Mouse (Mus musculus) layer of hippocampus, postnatal 25 days (tissue): ENCODE results near the gene Etv2. TPM values are rescaled to one million over a fixed set of nuclear protein-coding genes. Genes with fewer than 3 reads are reported as not detected.
A peak's percentile ranks its signal among the peaks of the same experiment; 100 is the strongest.

Experiments used
- DNase-seq, 2 experiments: peaks; one replicate each; pipeline ENCODE4 v3.0.0; 2022; ENCODE audit warnings: mixed read lengths in 2 of 2, low spot score in 1 of 2; ENCODE audit errors: extremely low spot score in 1 of 2
- total RNA-seq, 2 experiments: library from RNA; stranded (reverse); gene quantifications; 2 replicates each; pipeline ENCODE4 v1.2.3; 2021

Gene Etv2
- total RNA-seq, 2 experiments from 2014 or later = not detected

DNA sequence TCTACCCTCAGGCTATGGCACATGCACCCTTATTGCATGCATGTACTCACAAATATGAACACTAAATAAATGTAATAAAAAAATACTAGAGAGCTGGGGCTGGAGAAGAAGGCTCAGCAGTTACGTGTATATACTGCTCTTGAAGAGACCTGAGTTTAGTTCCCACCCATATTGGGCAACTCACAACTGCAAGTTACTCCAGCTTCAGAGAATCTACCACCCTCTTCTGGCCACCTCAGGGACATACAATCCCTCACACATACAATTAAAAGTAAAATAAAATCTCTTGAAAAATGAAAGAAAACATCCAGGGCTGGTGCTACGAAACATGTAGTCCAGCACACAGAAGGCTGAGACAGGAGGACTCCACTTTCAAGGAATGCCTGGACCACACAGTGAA is 21.2 kb downstream of the Etv2 start:
- DNase-seq = no peak

DNA sequence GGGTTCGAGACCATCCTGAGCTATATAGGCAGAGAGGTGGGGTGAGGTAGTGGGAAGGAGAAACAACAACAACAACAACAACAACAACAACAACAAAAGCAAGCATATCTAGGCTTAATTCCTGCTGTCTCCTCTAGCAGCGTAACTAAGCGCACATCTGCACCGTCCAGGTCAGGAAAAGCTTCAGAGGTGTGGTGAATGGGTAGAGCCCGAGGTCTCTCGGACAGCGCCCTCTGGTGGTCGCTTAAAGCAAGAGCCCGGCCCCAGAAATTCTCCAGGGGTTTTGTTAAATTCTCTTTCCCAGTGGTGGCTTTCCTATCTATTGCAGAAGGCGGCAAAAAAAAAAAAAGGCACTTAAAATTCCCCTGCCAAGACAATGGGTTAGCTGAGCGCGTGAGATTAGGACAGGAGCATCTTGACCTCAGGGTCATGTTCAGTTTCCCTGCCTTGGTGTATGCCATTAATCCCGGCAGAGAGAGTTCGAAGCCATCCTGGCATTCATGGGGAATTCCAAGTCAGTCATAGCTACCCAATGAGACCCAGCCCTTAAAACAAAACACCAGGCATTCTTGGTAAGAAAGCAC is 22.0 kb downstream of the Etv2 start:
- peak; percentile 34 to 58 for DNase-seq

DNA sequence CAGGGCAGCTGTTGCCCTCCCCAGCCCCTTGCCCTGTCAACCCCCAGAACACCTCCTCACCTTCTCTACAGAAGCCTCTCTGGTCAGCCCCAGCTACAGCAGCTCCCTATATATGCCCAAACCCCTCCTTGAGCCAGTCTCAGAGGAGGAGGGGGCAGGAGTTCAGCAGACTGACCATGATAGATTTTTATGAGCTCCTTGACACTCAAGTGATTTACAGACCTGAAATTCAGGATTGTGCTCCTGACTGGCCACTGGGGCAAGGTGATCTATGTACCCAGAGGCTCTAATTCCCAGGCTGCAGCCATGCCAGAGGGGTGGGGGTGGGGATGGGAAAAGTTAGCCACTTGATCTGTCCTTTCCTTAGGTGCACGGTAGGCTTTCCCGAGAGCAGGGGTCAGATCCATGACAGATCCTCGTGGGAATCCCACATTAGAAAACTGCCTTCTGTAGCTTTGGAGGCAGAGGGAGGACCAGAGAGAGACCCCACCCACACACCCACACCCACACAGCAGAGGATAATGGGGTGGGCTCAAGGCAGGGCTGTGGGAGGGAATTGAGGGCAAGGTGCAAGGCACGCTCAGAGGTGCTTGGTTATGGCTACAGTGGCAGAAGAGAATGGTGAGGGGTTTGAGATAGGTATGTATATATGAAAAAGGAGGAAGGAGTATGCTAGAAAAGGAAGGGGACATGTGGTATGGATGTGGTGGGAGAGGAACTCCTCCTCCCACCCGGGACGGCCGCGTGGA is 22.8 kb downstream of the Etv2 start, which contains the start of gene Upk1a:
Gene Upk1a (minus strand): TSS at position 194 of the 749 bp plus-strand sequence.
- no peak for DNase-seq

DNA sequence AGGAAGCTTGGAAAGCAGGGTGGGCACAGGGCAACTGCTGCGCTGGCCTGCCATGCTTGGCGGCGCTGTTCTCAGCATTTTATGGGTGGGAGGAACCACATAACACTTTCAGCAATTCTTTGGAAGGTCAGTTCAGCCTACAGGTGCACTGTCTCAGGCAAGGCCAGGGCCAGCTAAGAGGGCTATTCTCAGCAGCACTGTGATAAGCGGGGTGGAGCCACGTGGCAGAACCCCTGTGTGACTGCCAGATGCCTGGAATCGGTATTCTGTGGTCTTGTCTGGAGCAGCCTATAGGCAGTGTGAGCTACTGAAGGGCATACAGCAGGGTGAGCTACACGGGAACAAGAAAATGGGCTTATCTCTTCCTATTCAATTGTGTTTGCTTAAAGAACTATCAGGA is 25.6 kb downstream of the Etv2 start:
- no peak for DNase-seq

DNA sequence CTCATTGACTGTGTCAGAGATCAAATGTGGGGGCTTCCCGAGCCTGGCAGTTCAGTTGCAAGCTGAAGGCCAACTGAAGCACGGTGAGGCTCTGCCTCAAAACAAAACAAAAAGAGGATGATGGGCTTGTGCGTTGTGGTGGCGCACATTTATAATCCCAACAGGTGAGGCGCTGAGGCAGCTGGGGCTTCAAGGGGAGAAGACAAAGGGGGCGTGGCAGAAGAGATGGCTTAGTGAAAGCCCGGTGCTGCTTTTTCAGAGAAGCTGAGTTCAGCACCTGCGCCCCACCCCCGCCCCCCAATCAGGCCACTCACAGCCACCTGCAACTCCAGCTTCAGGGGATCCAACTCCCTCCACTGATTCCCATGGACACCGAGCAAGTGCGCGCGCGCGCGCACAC is 27.2 kb downstream of the Etv2 start:
- no peak for DNase-seq

DNA sequence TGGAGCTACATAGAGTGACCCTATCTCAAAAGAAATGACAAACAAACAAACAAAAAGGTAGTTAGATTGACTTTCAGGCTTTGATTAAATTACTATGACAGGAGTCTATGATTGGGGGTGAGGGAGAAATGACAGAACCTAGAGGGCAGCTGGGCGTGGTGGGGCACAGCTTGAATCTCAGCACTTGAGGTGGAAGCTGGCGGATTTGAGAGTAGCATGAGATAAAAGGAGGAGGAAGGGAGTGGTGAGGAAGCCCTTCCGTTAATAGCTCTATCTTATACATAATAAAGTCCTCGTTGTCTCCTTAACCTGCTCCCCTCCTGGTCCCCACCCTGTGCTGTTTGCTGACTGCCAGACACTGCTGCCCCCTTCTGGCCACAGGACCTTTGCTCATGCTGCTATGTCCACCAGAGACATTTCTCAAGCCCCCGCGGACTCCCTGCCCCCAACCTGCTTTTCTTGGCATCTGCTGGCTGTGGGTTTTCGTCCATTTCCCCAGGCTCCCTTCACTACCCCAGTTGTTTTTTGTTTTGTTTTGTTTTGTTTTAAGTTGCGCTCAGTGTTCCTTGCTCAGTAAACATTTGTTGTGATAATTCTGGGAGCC is 27.8 kb downstream of the Etv2 start:
- DNase-seq = peak in 1 of 2 experiments; percentile 43

DNA sequence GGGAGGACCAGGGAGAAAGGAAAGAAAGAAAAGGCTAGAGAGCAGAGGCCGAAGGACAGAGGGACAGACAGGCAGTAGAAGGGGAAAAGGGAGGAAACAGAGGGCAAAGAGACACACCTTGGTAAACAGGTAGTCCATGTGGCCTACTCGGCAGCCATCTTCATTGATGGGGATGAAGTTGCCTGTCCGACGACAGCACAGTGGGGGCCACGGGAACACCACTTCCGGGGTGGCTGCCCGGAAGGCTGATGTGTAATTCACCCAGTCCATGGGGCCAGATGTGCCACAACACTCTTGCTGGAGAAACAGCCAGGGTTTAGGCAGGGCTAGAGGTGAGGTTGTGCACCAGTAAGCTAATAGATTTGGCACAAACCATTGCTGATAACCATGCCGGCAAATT is 30.7 kb downstream of the Etv2 start:
- DNase-seq = no peak

DNA sequence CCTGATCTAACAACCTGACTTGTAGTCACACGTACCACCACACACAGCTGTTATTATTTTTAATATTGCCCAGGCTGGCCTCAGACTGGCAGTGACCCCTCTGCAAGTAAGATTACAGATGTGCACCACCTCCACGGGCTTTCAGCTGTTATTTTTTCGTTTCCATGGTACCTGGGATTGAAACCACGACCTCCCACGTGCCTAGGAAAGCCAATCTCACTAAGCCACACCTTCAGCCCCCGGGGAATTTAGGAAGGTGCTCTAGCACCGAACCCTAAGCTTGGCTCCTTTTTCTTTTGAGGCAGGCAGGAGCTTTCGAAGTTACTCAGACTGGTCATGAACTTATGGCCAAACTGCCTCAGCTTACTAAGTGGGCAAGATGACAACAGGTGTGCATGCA is 31.2 kb downstream of the Etv2 start:
- no peak for DNase-seq

DNA sequence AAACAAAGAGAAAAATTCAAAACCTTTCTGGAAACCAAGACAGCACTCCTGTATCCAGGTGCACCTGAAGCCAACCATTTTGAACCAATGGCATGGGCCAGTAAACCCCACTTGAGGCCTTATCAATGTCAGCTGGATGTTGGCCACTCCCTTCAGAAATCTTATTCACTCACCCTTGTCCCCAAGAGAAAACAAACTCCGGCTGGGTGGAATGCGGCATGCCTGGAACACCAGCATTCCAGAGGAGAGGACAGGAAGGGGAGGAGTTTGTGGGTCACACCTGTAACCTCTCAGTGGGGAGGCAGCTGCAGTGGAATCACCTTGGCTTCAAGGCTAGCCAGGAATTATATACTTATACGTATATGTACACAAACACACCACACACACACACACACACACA is 33.1 kb downstream of the Etv2 start:
- DNase-seq = no peak

DNA sequence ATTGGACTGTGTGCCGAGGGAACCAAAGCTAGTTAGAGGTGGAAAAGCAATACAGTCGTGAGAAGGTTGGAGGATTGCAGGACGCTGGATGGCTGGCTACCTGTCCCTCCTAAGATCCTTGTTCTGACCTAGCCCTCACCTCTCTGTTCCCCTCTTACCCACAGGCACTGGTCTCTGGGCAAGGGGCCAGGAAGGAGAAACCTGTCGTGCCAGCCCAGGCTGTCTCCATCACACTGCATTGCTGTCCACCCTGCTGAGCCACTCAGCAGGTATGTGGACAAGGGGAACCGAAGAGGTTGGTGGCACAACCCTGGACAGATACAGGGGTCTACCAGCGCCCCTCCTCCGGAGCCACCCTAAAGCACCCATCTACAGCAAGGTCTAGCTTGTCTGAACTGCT is 35.0 kb downstream of the Etv2 start:
- no peak for DNase-seq

DNA sequence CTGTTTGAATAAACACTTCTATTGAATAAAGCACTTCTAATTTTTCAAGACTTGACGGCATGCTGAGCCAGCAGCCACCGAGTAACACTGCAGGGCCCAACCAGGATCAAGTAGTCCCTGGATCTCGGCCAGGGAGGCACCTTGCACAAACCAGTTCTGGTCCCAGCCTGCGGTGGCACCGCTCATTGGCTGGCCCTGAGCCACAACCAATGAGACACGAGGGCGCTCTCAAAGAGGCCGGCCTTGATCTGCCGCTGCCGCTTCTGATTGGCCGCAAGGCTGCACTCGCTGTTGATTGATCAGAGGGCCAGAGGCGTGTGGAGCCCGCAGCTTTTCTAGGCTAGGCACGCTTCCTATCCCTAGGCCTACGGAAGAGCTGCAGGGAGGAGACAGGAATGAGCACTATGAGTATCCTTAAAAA is 35.7 kb downstream of the Etv2 start:
- peak; percentile 71 to 79 for DNase-seq

DNA sequence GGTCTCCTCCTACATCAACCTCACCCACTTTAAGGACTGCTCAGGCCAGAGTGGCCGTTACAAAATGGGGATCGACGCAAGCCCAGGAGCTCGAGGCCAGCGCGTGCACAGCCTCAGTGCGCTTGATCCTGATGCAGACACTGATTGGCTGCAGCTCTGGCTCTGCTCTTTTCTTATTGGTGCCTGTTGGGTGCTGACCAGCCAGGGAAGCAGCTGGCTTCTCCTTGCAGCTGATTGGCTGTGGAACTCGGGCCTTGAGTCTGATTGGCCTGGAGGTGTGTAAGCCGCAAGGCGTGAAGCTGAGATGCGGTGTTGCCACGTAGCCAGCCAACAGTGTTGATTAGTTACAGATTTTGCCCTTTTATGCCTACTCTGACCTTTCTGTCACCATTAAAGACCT is 36.9 kb downstream of the Etv2 start, which contains the start of gene Zbtb32:
Gene Zbtb32 (minus strand): TSS at position 124 of the 400 bp plus-strand sequence.
- DNase-seq = no peak

DNA sequence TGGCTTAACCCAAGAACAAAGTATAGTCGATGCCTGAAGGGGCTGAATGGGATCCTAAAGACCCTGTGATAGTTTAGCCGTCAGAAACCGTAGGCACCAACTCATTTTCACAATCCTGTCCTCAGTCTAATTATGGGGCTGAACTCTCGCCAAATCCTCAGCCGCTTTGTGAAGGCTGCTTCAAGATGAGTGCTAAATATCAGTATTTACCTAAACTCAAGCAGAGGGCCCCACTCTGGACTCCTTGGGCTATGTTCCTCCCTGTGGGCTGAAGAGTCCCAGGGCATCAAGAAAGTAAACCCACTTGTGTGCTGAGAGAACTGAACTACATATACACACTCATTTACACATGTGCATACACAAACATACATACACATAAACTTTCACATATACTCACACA is 38.8 kb downstream of the Etv2 start:
- no peak for DNase-seq

DNA sequence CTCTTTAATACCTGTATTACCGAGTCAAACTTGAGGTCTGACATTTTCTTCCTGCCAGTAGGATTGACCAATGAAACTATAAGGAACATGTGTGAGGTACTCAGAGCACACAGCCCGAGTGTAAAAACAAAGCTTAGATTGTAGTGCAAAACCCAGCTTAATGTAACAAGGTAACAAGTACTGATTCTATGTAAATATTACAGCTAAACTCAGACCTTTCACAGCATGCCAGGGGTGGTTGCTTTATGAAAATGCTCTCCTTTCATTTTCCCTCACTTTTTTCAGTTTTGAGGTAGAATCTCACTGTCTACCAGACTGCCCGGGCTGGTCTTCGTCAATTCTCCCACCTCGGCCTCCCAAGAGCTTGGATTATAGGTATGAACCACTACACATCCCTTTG is 39.6 kb downstream of the Etv2 start:
- no peak for DNase-seq

DNA sequence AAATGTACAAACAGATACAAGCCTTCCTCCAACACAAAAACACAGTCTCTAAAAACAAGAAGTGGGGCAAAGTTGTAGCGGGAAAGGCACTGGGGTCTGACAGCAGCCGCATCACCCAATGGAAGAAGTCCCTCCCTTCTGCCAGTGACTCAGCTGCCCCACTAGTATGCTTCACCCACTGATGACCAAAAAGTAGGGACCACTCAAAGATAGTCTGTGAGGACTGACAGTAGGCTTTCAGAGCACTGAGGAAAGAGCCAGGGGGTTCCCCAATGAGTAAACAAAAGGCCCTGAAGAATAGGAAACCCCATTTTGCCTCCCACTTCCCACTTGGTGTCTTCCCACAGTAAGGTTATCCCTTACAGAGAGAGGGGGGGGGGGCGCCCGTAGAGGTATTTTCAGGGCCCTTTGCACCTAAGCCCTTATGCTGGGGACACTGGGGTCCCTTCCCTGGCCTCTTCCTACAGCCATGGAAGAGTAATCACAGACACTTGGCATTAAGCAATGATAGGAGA is 41.1 kb downstream of the Etv2 start:
- DNase-seq = no peak

DNA sequence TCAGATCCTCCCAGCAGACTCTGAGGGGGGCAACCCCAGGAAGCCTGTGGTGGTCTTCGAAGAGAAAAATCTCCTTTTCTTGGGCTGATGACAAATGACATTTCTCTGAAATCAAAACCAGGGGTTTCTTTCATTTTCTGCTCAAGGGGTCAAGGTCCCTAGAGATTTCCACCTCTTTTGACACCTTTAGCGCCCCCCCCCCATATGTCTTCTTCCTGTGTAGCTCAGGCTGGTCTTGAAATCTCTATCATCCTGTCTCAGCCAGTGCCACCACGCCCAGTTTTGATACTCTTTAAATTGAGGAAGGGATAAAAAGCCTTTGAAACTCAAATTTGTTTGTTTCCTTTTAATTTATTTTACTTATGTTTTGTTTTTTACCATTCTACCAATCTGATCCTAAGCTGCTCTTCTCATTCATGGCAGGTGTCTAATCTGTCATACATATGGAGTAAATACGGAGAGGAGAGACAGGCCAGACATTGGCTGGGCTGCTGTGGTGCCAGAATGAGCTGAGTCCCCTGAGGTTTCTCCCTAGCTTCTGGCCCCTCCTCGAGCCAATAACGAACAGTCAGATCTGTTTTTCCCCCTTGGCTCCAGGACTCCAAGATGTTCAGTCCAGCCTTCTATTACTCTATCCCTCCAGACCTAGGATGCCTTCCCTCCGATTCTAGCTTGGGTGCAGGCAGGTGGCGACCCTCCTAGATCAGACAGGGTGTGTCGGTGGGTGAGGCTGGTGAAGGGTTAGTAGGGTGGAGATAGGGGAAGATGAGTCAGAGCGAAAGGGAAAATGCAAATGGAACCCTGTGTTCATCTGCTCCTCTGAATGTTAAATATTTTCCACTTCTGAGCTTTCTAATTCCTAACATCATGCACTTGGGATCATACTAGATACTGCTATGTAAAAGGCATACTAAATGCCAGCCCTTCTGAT is 41.8 kb downstream of the Etv2 start:
- DNase-seq = no peak

DNA sequence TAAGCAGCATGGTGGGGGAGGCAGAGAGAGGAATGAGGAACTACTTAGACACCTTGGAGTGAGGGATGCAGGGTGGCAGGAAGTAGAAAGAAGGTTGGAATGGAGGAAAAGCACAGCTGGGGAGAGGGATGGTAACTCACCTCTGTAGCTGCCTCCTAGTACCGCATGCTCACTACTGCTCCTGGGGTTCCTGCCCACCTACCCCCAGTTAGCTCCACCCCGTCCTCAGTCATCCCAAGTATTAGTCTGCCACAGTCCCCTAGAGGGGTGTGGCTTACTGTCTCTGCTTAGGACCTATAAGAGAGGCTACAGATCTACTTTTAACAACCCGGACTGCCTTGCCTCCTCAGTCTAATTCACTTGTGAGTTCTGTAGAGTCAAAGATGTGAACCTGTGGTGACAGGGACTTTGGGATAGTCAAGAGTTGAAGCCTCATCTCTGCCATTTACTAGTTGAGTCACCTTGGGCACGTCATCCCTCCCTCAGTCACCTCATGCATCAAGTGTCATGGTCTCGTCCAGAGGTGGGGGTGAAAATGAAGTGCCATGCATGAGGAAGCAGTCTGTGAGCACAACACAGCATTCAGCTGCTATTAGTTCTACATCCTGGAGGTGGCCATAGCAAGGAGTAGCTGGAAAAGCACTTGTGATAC is 42.8 kb downstream of the Etv2 start:
- DNase-seq = no peak

DNA sequence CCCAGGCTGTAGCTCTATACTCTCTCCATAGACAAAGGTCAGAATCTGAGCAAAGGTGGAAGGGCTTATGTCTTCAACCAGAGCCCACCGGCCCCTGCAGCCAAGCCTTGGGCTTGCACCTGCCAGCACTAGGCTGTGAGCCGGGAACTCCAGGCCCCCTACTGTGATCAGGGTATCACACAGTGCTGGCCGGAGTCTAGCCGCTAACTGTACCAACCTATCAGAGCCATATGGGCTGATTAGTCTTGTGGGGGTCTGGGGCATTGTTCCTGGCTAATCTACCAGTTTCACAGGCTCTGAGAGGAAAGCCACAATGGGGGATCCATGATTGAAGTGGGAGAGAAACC is 44.1 kb downstream of the Etv2 start:
- DNase-seq = no peak

DNA sequence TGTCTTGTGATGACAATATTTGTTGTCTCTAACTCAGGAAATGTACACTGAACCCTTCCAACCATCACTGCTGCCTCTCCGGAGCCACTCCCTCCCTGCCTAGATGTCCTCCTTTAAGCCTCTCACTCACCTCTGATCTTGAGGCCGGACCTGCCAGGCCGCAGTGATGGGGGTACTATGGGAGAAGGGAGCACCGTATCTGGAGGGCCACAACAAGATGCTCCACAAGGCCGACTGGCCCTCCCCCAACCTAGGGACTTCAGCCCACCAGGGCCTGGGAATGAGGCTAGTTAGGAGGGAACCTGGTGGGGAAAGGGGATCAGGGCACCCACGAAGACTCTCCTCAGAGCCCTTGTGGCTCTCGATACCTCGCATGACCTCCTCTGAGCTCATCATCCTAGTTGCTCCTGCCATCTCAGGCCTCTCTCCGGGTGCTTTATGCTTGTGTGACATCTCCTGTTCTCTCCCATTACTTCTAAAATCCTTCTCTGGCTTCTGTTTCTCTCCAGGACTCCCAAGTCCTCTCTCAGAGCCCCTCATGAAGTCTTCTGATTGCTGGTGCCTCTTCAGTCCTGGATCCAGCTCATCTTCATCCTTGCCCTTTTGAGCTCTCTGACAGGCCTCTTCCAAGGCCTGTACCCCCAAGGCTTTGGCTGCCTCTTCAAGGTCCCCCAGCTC is 44.6 kb downstream of the Etv2 start:
- DNase-seq = no peak
